Mouse (Mus musculus) cortical plate, adult 2 months (tissue): ENCODE data around the gene Zfp784.

Experiments
- CTCF ChIP-seq: fragments of 200-500 bp; IDR thresholded peaks from 2 replicates; pipeline ENCODE4 v1.5.1; 2011; ENCODE audit warnings: mild to moderate bottlenecking, control low read depth, low read length; ENCODE audit not compliant: insufficient read depth; ENCODE audit errors: extremely low read depth
- POLR2A ChIP-seq: fragments of 200-500 bp; IDR thresholded peaks from 2 replicates; pipeline ENCODE4 v1.6.1; 2011; ENCODE audit warnings: mild to moderate bottlenecking, low read length, control low read depth; ENCODE audit not compliant: insufficient read depth; ENCODE audit errors: extremely low read depth

DNA sequence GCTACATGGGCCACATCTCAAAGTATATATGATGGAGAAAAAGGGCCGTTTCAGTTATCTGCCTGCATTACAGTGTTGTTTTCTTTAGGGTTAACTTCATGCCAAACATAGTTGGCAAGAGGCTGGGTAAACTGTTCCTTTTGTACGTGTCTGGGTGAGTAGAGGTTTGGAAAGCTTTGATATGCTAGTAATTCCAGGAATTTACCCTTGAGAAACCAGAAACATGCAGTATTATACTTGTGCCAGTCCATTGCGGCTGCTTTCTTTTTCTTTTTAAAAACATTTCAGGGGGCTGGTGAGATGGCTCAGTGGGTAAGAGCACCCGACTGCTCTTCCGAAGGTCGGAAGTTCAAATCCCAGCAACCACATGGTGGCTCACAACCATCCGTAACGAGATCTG, 41.3 kb downstream of the Zfp784 start:
- TF ChIP-seq CTCF (no peak), POLR2A (no peak)
